Mouse (Mus musculus) midbrain, embryonic 11.5 days (tissue): ENCODE data around the gene Gm11273. TPM values are rescaled to one million over a fixed set of nuclear protein-coding genes. Genes with fewer than 3 reads are reported as not detected.
"Not testable (repeated sequence)": the region's sequence is repeated elsewhere in the genome, so short reads cannot be mapped to it uniquely, and the experiment has no call there.

Experiments
- ATAC-seq: fragments of 200-750 bp; cut with Nextera tagmentation; 2 replicates; pipeline ENCODE4 v1.8.0; 2017; ENCODE audit warnings: moderate TSS enrichment, moderate library complexity; ENCODE audit not compliant: low FRiP score
- DNase-seq: peaks from one replicate; pipeline ENCODE4 v3.0.0; 2015; ENCODE audit warnings: low spot score; ENCODE audit errors: missing footprints
- H3K27ac ChIP-seq: fragments of 300-500 bp; sonication (generic); 2 replicates; pipeline ENCODE4 v1.5.1; 2014; ENCODE audit warnings: low read depth, low read length
- H3K27me3 ChIP-seq: fragments of 300-500 bp; sonication (generic); 2 replicates; pipeline ENCODE4 v1.6.1; 2014; ENCODE audit warnings: mild to moderate bottlenecking, low read length, moderate library complexity, mixed read lengths; ENCODE audit not compliant: control insufficient read depth, insufficient read depth
- H3K36me3 ChIP-seq: fragments of 300-500 bp; sonication (generic); 2 replicates; pipeline ENCODE4 v1.6.1; 2014; ENCODE audit warnings: mild to moderate bottlenecking, low read length, moderate library complexity, mixed read lengths; ENCODE audit not compliant: control insufficient read depth, insufficient read depth
- H3K4me1 ChIP-seq: fragments of 300-500 bp; sonication (generic); 2 replicates; pipeline ENCODE4 v1.6.1; 2014; ENCODE audit warnings: low read length; ENCODE audit not compliant: control insufficient read depth, insufficient read depth
- H3K4me2 ChIP-seq: fragments of 300-500 bp; sonication (generic); 2 replicates; pipeline ENCODE4 v1.6.1; 2014; ENCODE audit warnings: mild to moderate bottlenecking, moderate library complexity
- H3K4me3 ChIP-seq: fragments of 300-500 bp; sonication (generic); 2 replicates; pipeline ENCODE4 v1.5.1; 2014; ENCODE audit warnings: low read depth, low read length
- H3K9ac ChIP-seq: fragments of 300-500 bp; sonication (generic); 2 replicates; pipeline ENCODE4 v1.6.1; 2014; ENCODE audit warnings: low read length
- H3K9me3 ChIP-seq: fragments of 300-500 bp; sonication (generic); 2 replicates; pipeline ENCODE4 v1.6.1; 2016; ENCODE audit warnings: low read length; ENCODE audit not compliant: control insufficient read depth
- WGBS: fragments of 180-500 bp; shearing (Covaris S2); extraction: QIAGEN DNeasy Blood & Tissue Kit; methylation state at CpG from one replicate; pipeline ENCODE4 v1.1.7; 2014; 5-methylcytosine and 5-hydroxymethylcytosine counted together
- polyA plus RNA-seq: library from polyadenylated mRNA; unstranded; fragments of >200 nt; fragmentation: Nextera tagmentation; extraction: Ambion mirVana; gene quantifications from 2 replicates; pipeline ENCODE4 v1.2.1, GENCODE M21; 2014

Gene Gm11273
- polyA plus RNA-seq, 1 experiment from 2014 or later = 3.7 TPM

DNA sequence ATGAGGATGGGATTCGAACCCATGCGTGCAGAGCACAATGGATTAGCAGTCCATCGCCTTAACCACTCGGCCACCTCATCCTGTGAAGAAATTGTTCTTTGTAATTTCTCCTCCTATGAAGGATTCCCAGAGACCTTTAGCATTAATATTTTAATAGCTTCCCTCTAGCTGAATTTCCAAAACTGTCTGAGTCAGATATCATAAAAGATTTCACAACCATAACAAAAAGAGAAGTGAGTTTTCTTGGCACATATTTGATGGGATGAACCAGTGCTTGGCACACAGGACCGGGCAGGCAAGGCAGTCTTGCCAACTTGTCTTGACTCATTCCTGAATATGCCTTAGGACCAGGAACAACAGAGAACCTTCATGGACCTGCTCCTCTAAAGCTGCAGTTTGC lies 8.4 kb downstream of the Gm11273 start:
- no peaks in the 10 kb centered on the region for H3K4me1 ChIP-seq
- H3K27me3 ChIP-seq = no peaks in the 10 kb centered on the region
- no peak overlapping the region for H3K4me3 ChIP-seq
- WGBS = 94% methylated on average over 5 of the region's 5 CpGs
- no peaks in the 10 kb centered on the region for H3K9me3 ChIP-seq
- no peak overlapping the region for H3K4me2 ChIP-seq
- no peaks in the 10 kb centered on the region for H3K36me3 ChIP-seq
- DNase-seq = no peak
- no peak overlapping the region for H3K9ac ChIP-seq
- no peak for ATAC-seq
- no peak overlapping the region for H3K27ac ChIP-seq

DNA sequence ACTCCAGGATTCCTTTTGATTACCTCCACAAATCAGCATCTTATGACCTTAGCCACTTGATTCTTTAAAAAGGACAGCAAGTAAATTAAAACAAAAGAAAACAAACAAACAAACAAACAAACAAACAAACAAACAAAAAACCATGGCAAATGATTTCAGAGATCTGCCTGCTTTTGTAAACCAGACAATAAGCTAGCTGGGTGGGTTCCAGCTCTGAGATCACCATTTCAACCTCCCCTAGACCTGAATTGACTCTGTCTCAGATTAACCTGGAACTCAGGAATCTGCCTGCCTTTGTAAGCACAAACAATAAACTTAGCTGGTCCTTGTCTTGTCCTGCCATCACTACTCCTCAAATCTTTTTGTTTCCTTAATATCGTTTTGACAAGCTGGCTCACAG lies 14.3 kb downstream of the Gm11273 start:
- no peak overlapping the region for H3K4me2 ChIP-seq
- no peaks in the 10 kb centered on the region for H3K4me1 ChIP-seq
- no peak for DNase-seq
- H3K36me3 ChIP-seq = no peaks in the 10 kb centered on the region
- H3K27me3 ChIP-seq = no peaks in the 10 kb centered on the region
- H3K27ac ChIP-seq = no peak overlapping the region
- no peaks in the 10 kb centered on the region for H3K9me3 ChIP-seq
- H3K4me3 ChIP-seq = no peak overlapping the region
- no peak for ATAC-seq
- 90% methylated on average over 1 of the region's 1 CpGs for WGBS
- H3K9ac ChIP-seq = no peak overlapping the region

DNA sequence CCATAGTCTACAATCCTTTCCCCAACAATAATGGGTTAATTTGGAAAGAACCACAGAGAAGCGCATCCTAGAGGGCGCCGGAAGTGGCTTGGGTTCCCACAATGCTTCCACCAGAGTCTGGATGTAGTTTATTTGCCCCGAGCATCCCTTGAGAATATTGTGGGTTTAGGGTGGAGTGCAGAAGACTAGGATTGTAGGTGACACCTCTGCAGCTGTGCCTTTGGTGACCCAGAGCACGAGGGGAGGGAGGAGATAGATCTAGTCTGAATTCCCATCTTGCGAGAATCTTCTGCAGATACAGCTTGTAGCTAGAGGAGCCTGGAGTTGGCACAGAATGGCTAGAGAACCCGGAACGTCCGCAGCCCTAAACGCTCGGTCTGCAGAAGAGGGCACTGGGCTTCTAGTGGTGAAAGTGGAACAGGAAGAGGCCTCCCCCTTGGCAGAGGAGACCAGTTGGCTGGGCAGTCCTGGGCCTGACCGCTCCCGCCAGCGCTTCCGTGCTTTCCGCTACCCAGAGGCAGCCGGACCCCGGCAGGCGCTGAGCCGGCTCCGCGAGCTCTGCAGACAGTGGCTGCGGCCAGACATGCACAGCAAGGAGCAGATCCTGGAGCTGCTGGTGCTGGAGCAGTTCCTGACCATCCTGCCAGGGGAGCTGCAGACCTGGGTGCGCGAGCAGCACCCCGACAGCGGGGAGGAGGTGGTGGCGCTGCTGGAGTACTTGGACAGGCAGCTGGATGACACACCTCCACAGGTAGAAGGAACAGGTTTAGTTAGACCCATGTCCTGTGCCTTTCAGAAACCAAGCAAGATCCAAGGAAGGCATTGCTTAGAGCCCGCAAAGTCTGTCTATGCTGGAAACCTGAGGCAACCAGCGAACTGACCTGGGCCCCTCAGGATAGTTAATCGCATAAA lies 22.2 kb downstream of the Gm11273 start, which contains the start of the genes Zkscan4 and Gm10065:
Zkscan4 (plus strand) TSS at position 149 of the 912 bp plus-strand sequence.
Gm10065 (minus strand) TSS at position 683 of the 912 bp plus-strand sequence.
- not testable (repeated sequence) for H3K27me3 ChIP-seq, H3K9me3 ChIP-seq, H3K4me1 ChIP-seq, H3K36me3 ChIP-seq, H3K27ac ChIP-seq
- H3K4me3 ChIP-seq = peak within 1 kb of the TSS; percentile 53
- WGBS = 4% methylated on average over 26 of the region's 31 CpGs
- peak within 1 kb of the TSS; percentile 58 for H3K4me2 ChIP-seq
- H3K9ac ChIP-seq = peak within 1 kb of the TSS; percentile 73
- DNase-seq (peak; percentile 96), ATAC-seq (peak; percentile 89)

DNA sequence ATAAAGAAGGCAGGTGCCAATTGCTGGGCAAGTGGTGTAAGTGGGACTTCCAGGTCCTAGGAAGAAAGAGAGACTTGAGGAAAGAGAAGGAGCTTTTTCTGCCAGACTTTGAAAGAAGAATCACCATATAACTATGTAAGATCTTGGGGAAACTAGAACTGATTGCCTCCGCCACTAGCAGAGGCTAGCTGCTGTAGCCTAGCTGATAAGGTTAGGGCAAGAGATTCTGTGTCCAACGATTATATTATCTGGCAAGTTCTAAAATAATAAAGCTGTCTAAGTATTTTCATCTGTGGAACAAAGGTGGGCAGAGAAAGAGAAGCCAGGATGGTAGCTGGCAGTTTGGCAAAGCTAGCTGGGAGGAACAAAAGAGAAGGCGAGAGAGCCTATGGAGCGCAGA lies 28.8 kb downstream of the Gm11273 start:
- no peak overlapping the region for H3K4me3 ChIP-seq
- no peaks in the 10 kb centered on the region; the same call in 1 of the 2 replicates for H3K27me3 ChIP-seq
- no peak overlapping the region for H3K4me2 ChIP-seq
- 26% methylated on average over 4 of the region's 4 CpGs for WGBS
- no peak overlapping the region; the same call in 1 of the 2 replicates for H3K9ac ChIP-seq
- no peak for DNase-seq
- H3K27ac ChIP-seq = no peak overlapping the region
- H3K9me3 ChIP-seq = no peaks in the 10 kb centered on the region
- H3K4me1 ChIP-seq = 0 out of 2 replicates have a peak, but pooled peaks cover 2% of the 10 kb centered on the region
- no peaks in the 10 kb centered on the region for H3K36me3 ChIP-seq
- no peak for ATAC-seq

DNA sequence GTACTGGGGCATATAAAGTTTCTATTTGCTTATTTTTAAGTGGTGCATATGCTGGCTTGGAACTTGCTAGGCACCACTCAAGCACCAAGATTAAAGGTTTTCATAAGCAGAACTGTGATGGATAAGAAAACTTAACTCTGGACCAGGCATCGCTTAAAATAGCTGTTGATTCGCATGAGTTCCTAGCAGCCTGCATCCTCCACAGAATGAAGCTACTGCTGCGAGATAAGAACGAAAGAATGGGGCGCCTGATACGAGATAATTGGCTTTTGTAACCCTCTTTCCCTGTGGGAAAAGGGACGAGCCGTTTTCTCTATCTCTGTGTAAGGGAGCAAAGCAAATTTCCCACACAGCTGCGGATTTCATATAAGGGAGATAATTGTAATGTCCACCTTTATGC lies 32.1 kb downstream of the Gm11273 start:
- Histone ChIP-seq H3K9ac (no peak overlapping the region), H3K27me3 (no peaks in the 10 kb centered on the region; the same call in 1 of the 2 replicates), H3K4me3 (no peak overlapping the region), H3K9me3 (no peaks in the 10 kb centered on the region), H3K27ac (no peak overlapping the region), H3K4me2 (peak overlapping the region; percentile 67; the same call in 1 of the 2 replicates), H3K4me1 (0 out of 2 replicates have a peak, but pooled peaks cover 2% of the 10 kb centered on the region), H3K36me3 (no peaks in the 10 kb centered on the region)
- 17% methylated on average over 9 of the region's 9 CpGs for WGBS
- no peak for ATAC-seq
- peak; percentile 84 for DNase-seq

DNA sequence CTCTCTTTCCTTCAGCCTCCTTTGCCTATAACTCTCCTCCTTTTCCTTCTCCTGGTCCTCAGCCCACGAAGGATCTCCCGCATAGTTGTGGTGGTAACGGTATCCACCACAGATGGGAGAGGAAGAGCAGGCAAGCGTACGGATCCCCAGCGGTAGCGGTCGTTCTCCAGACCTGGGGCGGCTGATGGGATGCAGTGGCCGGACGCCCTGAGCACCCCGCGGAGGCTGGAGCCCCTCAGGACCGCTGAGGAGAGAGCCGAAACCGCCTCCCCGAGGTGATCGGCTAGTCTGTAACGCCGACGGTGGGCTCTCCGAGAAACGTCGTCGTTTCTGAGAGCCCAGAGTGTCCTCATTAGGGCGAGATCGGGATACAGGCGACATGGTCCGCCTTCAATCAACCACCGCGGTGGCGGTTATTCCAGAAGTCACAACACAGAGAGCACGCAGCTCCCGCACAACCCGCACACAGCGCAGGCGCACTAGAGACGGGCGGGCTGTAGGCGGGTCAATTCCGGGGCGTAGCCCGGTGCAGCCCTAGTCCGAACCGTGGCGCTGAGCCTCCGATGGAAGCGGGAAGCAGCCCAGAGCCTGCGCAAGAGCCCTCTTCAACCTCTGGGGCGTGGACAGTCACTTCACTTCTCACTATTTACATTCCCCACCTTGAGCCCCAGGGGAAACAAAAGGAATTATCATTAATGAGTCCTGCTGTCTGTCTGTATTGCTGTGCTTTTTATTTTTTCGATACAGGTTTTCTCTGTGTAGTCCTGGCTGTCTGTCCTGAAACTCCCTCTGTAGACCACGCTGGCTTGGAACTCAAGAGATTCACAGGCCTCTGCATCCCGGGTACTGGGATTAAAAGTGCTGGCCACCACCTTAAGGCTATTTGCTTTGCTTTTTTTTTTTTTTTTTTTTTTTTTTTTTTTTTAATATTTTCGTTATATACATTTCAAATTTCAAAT lies 32.9 kb downstream of the Gm11273 start, which contains the start of gene Nkapl:
Nkapl (minus strand) TSS at position 449 of the 959 bp plus-strand sequence.
- Histone ChIP-seq H3K4me3 (peak within 1 kb of the TSS; percentile 42), H3K36me3 (no peaks in the 10 kb centered on the region), H3K9ac (peak within 1 kb of the TSS; percentile 70), H3K4me2 (peak within 1 kb of the TSS; percentile 67), H3K27ac (0 out of 2 replicates have a peak within 1 kb of the TSS, but pooled peaks have one; percentile 1), H3K4me1 (0 out of 2 replicates have a peak, but pooled peaks cover 2% of the 10 kb centered on the region), H3K27me3 (no peaks in the 10 kb centered on the region; the same call in 1 of the 2 replicates), H3K9me3 (no peaks in the 10 kb centered on the region)
- DNase-seq (peak; percentile 97), ATAC-seq (peak; percentile 99)
- WGBS = under 1% methylated on average over 54 of the region's 54 CpGs

DNA sequence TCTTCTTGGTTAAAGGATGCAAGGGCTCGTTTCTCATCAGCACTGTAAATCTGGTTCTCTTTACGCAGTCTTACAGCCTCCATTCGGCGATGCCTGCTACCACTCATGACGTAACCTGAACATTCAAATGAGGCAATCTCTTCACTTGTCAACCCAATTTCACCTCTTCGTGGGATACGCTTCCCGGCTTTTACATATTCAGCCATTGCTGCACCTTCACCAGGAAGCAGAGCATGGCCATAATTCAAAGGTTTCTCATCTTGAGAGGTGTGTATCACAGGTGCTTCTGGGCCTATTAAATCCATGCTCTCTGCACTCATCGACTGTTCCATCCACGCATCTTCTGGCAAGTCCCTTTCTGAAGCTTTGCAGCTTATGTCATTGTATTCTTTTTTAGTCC lies 33.9 kb downstream of the Gm11273 start:
- ATAC-seq (no peak), DNase-seq (no peak)
- peaks cover 2% of the 10 kb centered on the region; the same call in 1 of the 2 replicates for H3K9me3 ChIP-seq
- no peak overlapping the region for H3K27ac ChIP-seq
- H3K27me3 ChIP-seq = no peaks in the 10 kb centered on the region; the same call in 1 of the 2 replicates
- no peak overlapping the region for H3K4me2 ChIP-seq
- 82% methylated on average over 10 of the region's 10 CpGs for WGBS
- no peak overlapping the region for H3K9ac ChIP-seq
- H3K4me3 ChIP-seq = no peak overlapping the region
- no peaks in the 10 kb centered on the region for H3K36me3 ChIP-seq
- 0 out of 2 replicates have a peak, but pooled peaks cover 2% of the 10 kb centered on the region for H3K4me1 ChIP-seq

DNA sequence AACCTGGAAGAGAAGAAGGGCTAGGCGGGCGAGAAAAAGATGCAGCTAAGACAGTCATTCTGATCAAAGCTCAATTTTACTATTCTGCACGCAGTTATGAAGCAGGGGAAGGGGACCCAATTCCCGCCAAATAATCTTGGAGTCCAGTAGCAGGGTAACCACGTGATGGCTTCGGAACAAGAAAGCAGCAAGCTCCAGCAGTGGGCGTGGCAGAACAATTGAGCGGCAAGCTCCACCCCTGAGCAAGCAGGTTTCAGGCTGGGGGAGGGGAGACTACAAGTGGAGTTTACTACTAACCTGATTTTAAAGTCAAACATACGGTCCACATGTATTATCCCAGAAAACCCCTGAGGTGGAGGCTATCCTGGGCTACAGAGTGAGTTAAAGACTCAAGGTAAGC lies 38.7 kb downstream of the Gm11273 start:
- 54% methylated on average over 9 of the region's 9 CpGs for WGBS

More for the DNA sequence above, 38.7 kb downstream of the Gm11273 start:
- H3K4me3 ChIP-seq, H3K27me3 ChIP-seq, H3K27ac ChIP-seq, H3K9me3 ChIP-seq, DNase-seq, H3K36me3 ChIP-seq, H3K4me2 ChIP-seq, ATAC-seq, H3K9ac ChIP-seq, H3K4me1 ChIP-seq: not testable (repeated sequence)
